Mouse (Mus musculus) macrophage (primary cell): ENCODE results near the gene Fbxw9. TPM values are rescaled to one million over a fixed set of nuclear protein-coding genes. Genes with fewer than 3 reads are reported as not detected.

Experiments
- H3K27ac ChIP-seq: fragments of 350-480 bp; formaldehyde crosslinking; 2 replicates; pipeline ENCODE4 v1.9.0; 2021
- H3K36me3 ChIP-seq: fragments of 350-480 bp; formaldehyde crosslinking; 2 replicates; pipeline ENCODE4 v1.9.0; 2021; ENCODE audit errors: inconsistent target
- H3K4me3 ChIP-seq: fragments of 350-480 bp; formaldehyde crosslinking; 2 replicates; pipeline ENCODE4 v1.9.0; 2021; ENCODE audit errors: inconsistent target
- H3K79me2 ChIP-seq: fragments of 350-480 bp; formaldehyde crosslinking; 2 replicates; pipeline ENCODE4 v1.9.0; 2021; ENCODE audit errors: inconsistent target
- WGBS: methylation state at CpG from one replicate; pipeline ENCODE4 v1.1.7; 2026; ENCODE audit warnings: inconsistent platforms; ENCODE audit not compliant: missing documents; 5-methylcytosine and 5-hydroxymethylcytosine counted together
- polyA plus RNA-seq: library from polyadenylated mRNA; stranded (reverse); fragments of 250-400 nt; gene quantifications from 3 replicates; pipeline ENCODE4 v1.2.4, GENCODE M21; 2018; ENCODE audit warnings: inconsistent platforms

The Fbxw9 gene
- polyA plus RNA-seq, 1 experiment from 2014 or later: 4.8 TPM

GRCm38 (mm10) chr8:85032622-85033311 is 27.1 kb upstream of the Fbxw9 start:
- H3K27ac ChIP-seq: no peak overlapping the region
- peaks cover 68% of the 10 kb centered on the region for H3K79me2 ChIP-seq
- 83% methylated on average over 4 of the region's 4 CpGs for WGBS
- peaks cover 34% of the 10 kb centered on the region for H3K36me3 ChIP-seq
- H3K4me3 ChIP-seq: no peak overlapping the region

DNA sequence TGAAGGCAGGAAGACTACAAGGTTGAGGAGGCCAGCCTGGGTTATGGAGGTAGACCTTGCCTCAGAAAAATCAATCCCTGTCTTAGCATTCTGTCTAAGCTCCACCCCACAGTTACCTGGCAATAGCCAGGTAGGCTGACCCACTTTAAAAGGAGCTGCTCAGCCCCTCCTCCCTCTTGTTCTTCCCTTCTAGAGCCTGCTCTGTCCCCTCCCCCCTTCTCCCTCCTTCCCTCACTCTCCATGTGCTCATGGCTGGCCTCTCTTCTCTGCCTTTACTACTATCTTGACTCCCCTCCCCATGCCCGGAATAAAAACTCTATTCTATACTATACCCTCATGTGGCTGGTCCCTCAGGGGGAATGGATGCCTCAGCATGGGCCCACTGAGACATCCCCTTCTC is 26.0 kb upstream of the Fbxw9 start:
- 80% methylated on average over 1 of the region's 1 CpGs for WGBS
- Histone ChIP-seq H3K27ac (no peak overlapping the region), H3K79me2 (peaks cover 68% of the 10 kb centered on the region), H3K4me3 (no peak overlapping the region), H3K36me3 (peaks cover 34% of the 10 kb centered on the region)

GRCm38 (mm10) chr8:85034764-85035163 is 25.1 kb upstream of the Fbxw9 start:
- H3K79me2 ChIP-seq: peaks cover 68% of the 10 kb centered on the region
- H3K4me3 ChIP-seq: peak overlapping the region; percentile 71; the same call in 1 of the 2 replicates
- 3% methylated on average over 12 of the region's 13 CpGs for WGBS
- H3K36me3 ChIP-seq: peaks cover 31% of the 10 kb centered on the region
- H3K27ac ChIP-seq: peak overlapping the region; percentile 78

DNA sequence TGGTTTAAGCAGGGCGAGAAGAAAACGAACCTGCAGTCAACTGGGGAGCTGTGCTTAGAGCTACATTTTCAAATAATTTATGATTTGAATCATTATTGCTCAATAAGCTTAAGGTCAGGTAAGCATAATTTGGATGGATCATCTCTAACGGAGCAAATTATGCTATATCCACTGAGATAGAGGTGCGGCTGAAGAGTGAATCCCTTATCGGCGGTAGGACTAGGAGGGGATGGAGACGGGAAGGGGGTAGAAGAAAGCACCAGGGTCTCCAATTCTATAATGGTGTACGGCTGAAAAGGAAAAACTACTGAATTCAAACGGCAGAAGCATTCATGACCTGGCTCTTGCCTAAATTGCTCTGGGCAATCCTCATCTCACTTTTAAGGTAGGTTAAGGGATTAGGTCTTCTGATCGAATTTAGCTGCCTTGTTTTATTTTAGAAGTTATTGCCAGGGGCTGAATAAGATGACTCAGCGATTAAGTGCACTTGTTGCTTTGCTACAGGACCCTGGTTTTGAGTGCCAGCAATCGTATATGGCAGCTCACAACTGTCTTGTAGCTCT is 24.6 kb upstream of the Fbxw9 start:
- Histone ChIP-seq H3K79me2 (peaks cover 68% of the 10 kb centered on the region), H3K4me3 (peak overlapping the region; percentile 71), H3K36me3 (peaks cover 28% of the 10 kb centered on the region), H3K27ac (peak overlapping the region; percentile 78)
- 5% methylated on average over 12 of the region's 12 CpGs for WGBS

- Histone ChIP-seq H3K79me2 (peaks cover 68% of the 10 kb centered on the region), H3K4me3 (peak overlapping the region; percentile 71), H3K36me3 (peaks cover 29% of the 10 kb centered on the region), H3K27ac (peak overlapping the region; percentile 78)
- 1% methylated on average over 15 of the region's 15 CpGs for WGBS
Measured at GRCm38 (mm10) chr8:85035728-85036310, 24.0 kb upstream of the Fbxw9 start.

- peaks cover 68% of the 10 kb centered on the region for H3K79me2 ChIP-seq
- H3K27ac ChIP-seq: peak overlapping the region; percentile 78
- 2% methylated on average over 9 of the region's 9 CpGs for WGBS
- peaks cover 31% of the 10 kb centered on the region for H3K36me3 ChIP-seq
- peak overlapping the region; percentile 71 for H3K4me3 ChIP-seq
Measured at GRCm38 (mm10) chr8:85036381-85036717, 23.5 kb upstream of the Fbxw9 start.

DNA sequence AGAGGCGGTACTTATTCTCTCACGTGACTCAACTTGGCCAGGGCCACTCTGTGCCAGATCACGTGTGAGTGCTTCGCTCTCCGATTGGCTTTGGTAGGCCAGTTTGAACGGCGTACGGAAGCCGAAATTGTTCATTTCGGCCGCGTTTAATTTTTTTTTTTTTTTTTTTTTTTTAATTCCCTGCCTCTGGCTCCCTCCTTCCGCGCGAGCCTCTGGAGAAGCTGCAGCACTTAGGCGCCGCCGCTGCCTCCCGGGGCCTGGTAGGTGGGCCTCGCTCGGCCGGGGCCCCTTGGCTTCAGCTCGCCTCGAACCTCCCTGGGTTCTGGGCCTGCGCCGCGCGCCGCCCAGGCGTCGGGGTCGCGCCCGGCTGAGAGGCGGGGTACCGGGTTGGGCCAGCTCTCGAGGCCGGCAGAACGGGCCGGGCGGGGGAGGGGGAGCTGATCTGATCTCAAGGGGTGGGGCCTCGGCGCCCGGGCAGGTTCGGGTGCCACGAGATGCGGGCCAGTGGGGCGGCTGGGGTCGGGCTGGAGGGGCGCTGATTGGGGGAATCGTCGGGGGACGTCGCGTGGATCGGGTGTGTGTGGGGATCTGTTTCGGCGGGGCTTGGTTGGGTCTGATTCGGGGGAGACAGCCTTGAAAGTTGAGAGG is 23.0 kb upstream of the Fbxw9 start, which contains the start of gene Tnpo2:
Gene Tnpo2, plus strand, starts transcription at position 198 of the 648 bp plus-strand sequence.
- H3K4me3 ChIP-seq: peak within 1 kb of the TSS; percentile 90
- under 1% methylated on average over 50 of the region's 59 CpGs for WGBS
- peaks cover 27% of the 10 kb centered on the region for H3K36me3 ChIP-seq
- H3K79me2 ChIP-seq: peaks cover 68% of the 10 kb centered on the region
- peak within 1 kb of the TSS; percentile 83 for H3K27ac ChIP-seq

GRCm38 (mm10) chr8:85037366-85037680 is 22.5 kb upstream of the Fbxw9 start:
- peak overlapping the region; percentile 90 for H3K4me3 ChIP-seq
- peaks cover 23% of the 10 kb centered on the region for H3K36me3 ChIP-seq
- peak overlapping the region; percentile 83 for H3K27ac ChIP-seq
- WGBS: 0% methylated on average over 7 of the region's 14 CpGs
- peaks cover 68% of the 10 kb centered on the region for H3K79me2 ChIP-seq

- peaks cover 17% of the 10 kb centered on the region for H3K36me3 ChIP-seq
- peak overlapping the region; percentile 90 for H3K4me3 ChIP-seq
- H3K27ac ChIP-seq: peak overlapping the region; percentile 83
- H3K79me2 ChIP-seq: peaks cover 68% of the 10 kb centered on the region
- WGBS: under 1% methylated on average over 56 of the region's 57 CpGs
Measured at GRCm38 (mm10) chr8:85037681-85038531, 21.9 kb upstream of the Fbxw9 start.

GRCm38 (mm10) chr8:85043619-85044018 is 16.2 kb upstream of the Fbxw9 start:
- peaks cover 88% of the 10 kb centered on the region for H3K79me2 ChIP-seq
- WGBS: 100% methylated on average over 6 of the region's 6 CpGs
- no peak overlapping the region for H3K4me3 ChIP-seq
- H3K36me3 ChIP-seq: peaks cover 70% of the 10 kb centered on the region
- H3K27ac ChIP-seq: no peak overlapping the region

DNA sequence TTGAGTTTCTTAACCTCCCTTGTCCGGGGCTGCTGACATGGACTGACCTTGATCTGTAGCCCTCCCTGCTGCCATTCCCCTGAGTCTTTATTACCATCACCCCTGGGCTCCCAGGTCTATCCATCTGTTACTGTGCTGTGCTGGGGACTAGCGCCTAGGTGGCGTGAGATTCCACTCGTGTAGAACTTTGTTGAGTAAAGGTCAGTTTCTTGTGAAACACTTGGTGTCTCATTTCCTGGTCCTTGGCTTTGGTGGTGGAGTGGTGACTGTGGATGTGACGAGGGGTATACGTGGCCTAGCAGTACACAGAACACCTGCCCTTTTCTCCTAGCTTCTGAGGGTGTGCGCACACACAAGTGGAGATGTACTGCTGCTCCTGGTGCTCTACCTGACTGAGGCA is 2.5 kb upstream of the Fbxw9 start:
- no peak overlapping the region for H3K4me3 ChIP-seq
- WGBS: 80% methylated on average over 7 of the region's 7 CpGs
- no peaks in the 10 kb centered on the region for H3K79me2 ChIP-seq
- H3K36me3 ChIP-seq: peaks cover 31% of the 10 kb centered on the region
- H3K27ac ChIP-seq: no peak overlapping the region

DNA sequence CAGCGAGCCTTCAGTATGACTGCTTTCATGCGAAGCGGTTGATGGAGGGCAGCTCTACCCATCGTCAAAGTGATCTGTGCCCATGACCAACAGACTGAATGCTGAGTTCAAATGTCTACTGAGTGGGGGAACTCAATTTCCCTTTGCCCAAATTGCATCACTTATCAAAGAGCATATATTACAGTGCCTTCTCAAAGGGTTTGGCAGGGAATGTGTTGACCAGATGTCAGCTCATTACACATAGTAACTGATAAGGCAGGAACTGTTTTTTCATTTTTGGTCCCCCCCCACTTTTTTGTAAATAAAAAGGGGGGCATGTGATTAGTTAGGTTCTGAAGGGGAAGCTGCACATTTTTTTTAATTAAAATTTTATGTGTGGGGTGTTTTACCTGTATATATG is 2.7 kb downstream of the Fbxw9 start:
- WGBS: 100% methylated on average over 1 of the region's 4 CpGs
- H3K36me3 ChIP-seq: no peaks in the 10 kb centered on the region; the same call in 1 of the 2 replicates

DNA sequence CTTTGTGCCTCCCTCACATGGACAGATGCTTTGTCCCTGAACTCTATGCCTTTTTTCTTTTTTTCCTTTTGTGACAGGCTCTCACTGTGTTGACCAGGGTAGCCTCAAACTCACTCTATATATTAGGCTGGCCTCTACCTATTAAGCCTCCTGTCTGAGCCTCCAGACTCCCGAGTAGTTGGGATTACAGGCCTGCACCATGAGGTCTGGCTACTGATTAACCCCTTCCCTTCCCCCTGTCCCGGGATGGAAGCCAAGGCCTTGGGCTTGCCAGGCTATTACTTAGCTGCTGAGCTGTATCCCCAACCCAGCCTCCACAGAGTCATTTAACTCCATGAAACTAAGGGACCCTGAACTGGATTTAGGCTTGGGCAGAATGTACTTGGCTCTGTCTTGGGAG is 5.4 kb downstream of the Fbxw9 start:
- 78% methylated on average over 2 of the region's 2 CpGs for WGBS
- H3K79me2 ChIP-seq: no peaks in the 10 kb centered on the region
- no peaks in the 10 kb centered on the region; the same call in 1 of the 2 replicates for H3K36me3 ChIP-seq
- no peak overlapping the region for H3K4me3 ChIP-seq
- H3K27ac ChIP-seq: no peak overlapping the region

More for the DNA sequence above, 2.7 kb downstream of the Fbxw9 start:
- Histone ChIP-seq H3K27ac (no peak overlapping the region), H3K79me2 (no peaks in the 10 kb centered on the region), H3K4me3 (no peak overlapping the region)

DNA sequence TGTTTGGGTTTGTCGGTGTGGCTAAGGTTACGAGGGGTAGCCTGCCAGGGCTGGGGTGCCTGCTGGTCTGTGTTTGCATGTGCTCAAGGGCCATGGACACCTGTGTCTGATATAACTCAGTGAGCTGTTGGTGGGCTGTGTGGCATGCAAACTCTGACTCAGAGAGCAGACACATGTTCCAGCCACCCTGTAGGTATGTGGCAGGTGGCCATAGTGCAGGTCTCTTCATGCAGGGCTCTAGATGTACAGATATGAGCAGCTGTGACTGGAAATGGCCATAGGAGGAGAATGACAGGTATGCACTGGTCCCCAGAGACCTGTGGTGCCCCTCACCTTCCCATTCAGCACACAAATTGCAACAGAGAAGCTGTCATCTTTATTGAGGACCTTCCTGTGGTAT is 7.3 kb downstream of the Fbxw9 start:
- Histone ChIP-seq H3K79me2 (peaks cover 2% of the 10 kb centered on the region), H3K36me3 (no peaks in the 10 kb centered on the region; the same call in 1 of the 2 replicates), H3K4me3 (no peak overlapping the region), H3K27ac (no peak overlapping the region)
- 89% methylated on average over 2 of the region's 2 CpGs for WGBS
